In the genomic region with DNA sequence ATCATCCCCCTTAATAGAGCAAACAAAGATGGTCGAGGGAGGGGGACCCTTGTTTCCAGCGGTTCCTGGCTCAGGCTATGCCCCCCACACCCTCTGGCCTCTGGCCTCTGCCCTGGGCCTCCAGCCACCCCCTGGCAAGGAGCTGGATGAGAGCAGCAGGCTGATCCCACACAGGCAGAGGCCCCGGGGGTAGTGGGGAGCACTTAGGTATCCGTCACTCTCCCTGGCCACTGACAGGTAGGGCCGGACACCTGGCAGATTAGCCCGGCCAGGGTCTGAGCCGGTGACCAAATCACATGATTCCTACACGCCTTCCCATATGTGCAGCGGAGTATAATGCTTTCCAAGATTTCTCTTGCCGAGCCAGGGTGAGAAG, we compare ENCODE assay signal across 9 mouse cellular contexts. TPM values are rescaled to one million over a fixed set of nuclear protein-coding genes. Genes with fewer than 3 reads are reported as not detected.
DNase-seq lines count a peak whose midpoint lies in the region; ATAC-seq lines count a peak whose summit lies in the region.
"Had no signal": no experiment of that assay in that cellular context is flagged by ENCODE, and none has a peak within 500 bp of the region (broad histone marks: within the 10 kb centered on the region; RNA-seq: fewer than 3 reads in every experiment).

No protein-coding gene starts in this region.

- peaks cover 5% of the 10 kb centered on the region for H3K27me3 ChIP-seq in heart, embryonic 16.5 days (ENCODE audit: control insufficient read depth, insufficient read depth, low read length)
- peaks cover 58% of the 10 kb centered on the region for H3K27me3 ChIP-seq in embryonic facial prominence, embryonic 10.5 days (replicated peaks; ENCODE audit: low read depth, poor library complexity, severe bottlenecking)
- H3K27me3 ChIP-seq in hindbrain, embryonic 13.5 days = peaks cover 11% of the 10 kb centered on the region; the same call in 1 of the 2 replicates
- H3K27me3 ChIP-seq in midbrain, embryonic 12.5 days = peaks cover 50% of the 10 kb centered on the region

- no peak overlapping the region for H3K9ac ChIP-seq in heart, embryonic 16.5 days (ENCODE audit: low read length)
- H3K9ac ChIP-seq in hindbrain, embryonic 13.5 days = peak overlapping the region; percentile 76
- H3K9ac ChIP-seq in midbrain, embryonic 12.5 days (replicated peaks) = peak overlapping the region; percentile 64

- no peak for ATAC-seq in heart, embryonic 16.5 days (replicated peaks; ENCODE audit: extremely low read depth, insufficient read depth, low FRiP score)
- ATAC-seq in hindbrain, embryonic 13.5 days (ENCODE audit: low FRiP score) = peak; percentile 40; the same call in 1 of the 2 replicates
- ATAC-seq in midbrain, embryonic 12.5 days (ENCODE audit: low FRiP score, low read depth) = peak; percentile 24

- peak overlapping the region; percentile 72 for H3K4me2 ChIP-seq in heart, embryonic 16.5 days (ENCODE audit: low read depth, low read length)
- H3K4me2 ChIP-seq in hindbrain, embryonic 13.5 days = peak overlapping the region; percentile 72
- H3K4me2 ChIP-seq in midbrain, embryonic 12.5 days (replicated peaks) = peak overlapping the region; percentile 82

- H3K4me1 ChIP-seq in heart, embryonic 16.5 days (ENCODE audit: control insufficient read depth, insufficient read depth, low read length) = no peaks in the 10 kb centered on the region; the same call in none of the 2 replicates
- peaks cover 36% of the 10 kb centered on the region for H3K4me1 ChIP-seq in embryonic facial prominence, embryonic 10.5 days
- peaks cover 41% of the 10 kb centered on the region for H3K4me1 ChIP-seq in hindbrain, embryonic 13.5 days (replicated peaks)
- peaks cover 25% of the 10 kb centered on the region for H3K4me1 ChIP-seq in midbrain, embryonic 12.5 days

- 68% methylated on average over 10 of the region's 10 CpGs for WGBS in heart, embryonic 16.5 days
- WGBS in embryonic facial prominence, embryonic 10.5 days = 47% methylated on average over 10 of the region's 10 CpGs
- WGBS in hindbrain, embryonic 13.5 days = 40% methylated on average over 10 of the region's 10 CpGs
- WGBS in midbrain, embryonic 12.5 days = 51% methylated on average over 10 of the region's 10 CpGs

- no peaks in the 10 kb centered on the region for H3K9me3 ChIP-seq in heart, embryonic 16.5 days (replicated peaks; ENCODE audit: control insufficient read depth, low read length)
- no peaks in the 10 kb centered on the region for H3K9me3 ChIP-seq in embryonic facial prominence, embryonic 10.5 days
- no peaks in the 10 kb centered on the region for H3K9me3 ChIP-seq in hindbrain, embryonic 13.5 days
- no peaks in the 10 kb centered on the region for H3K9me3 ChIP-seq in midbrain, embryonic 12.5 days

- H3K36me3 ChIP-seq in heart, embryonic 16.5 days (ENCODE audit: control insufficient read depth, insufficient read depth) = no peaks in the 10 kb centered on the region
- no peaks in the 10 kb centered on the region for H3K36me3 ChIP-seq in embryonic facial prominence, embryonic 10.5 days (replicated peaks)
- H3K36me3 ChIP-seq in hindbrain, embryonic 13.5 days = no peaks in the 10 kb centered on the region
- no peaks in the 10 kb centered on the region for H3K36me3 ChIP-seq in midbrain, embryonic 12.5 days
- H3K36me3 ChIP-seq: G1E had no signal

- H3K4me3 ChIP-seq in heart, embryonic 16.5 days (ENCODE audit: low read length) = peak overlapping the region; percentile 53
- peak overlapping the region; percentile 66 for H3K4me3 ChIP-seq in embryonic facial prominence, embryonic 10.5 days
- peak overlapping the region; percentile 58 for H3K4me3 ChIP-seq in hindbrain, embryonic 13.5 days
- peak overlapping the region; percentile 58 for H3K4me3 ChIP-seq in midbrain, embryonic 12.5 days

- no peak overlapping the region for H3K27ac ChIP-seq in heart, embryonic 16.5 days (ENCODE audit: low read length)
- no peak overlapping the region; the same call in 1 of the 2 replicates for H3K27ac ChIP-seq in embryonic facial prominence, embryonic 10.5 days (replicated peaks)
- peak overlapping the region; percentile 60; the same call in 1 of the 2 replicates for H3K27ac ChIP-seq in hindbrain, embryonic 13.5 days
- H3K27ac ChIP-seq in midbrain, embryonic 12.5 days (replicated peaks) = no peak overlapping the region

- no peak for DNase-seq in heart, postnatal 4 days
- no peak for DNase-seq in embryonic facial prominence, embryonic 10.5 days (ENCODE audit: low spot score)
- no peak for DNase-seq in right cerebral cortex, adult 2 months (ENCODE audit: low spot score in 2 of 2)
- no peak for DNase-seq in spleen, postnatal 36 days (ENCODE audit: low spot score in 2 of 2)
- DNase-seq in cerebellum, adult 11 months = no peak

RNA-seq across cellular contexts. Expression of a gene that starts 5.7 kb away (rescaled TPM):
- polyA plus RNA-seq in heart, embryonic 16.5 days (2015; fragmentation: Nextera tagmentation; extraction: Ambion mirVana) = 11.3 and 14.8 TPM in 2 replicates
- 10 to 100 TPM; 11.6 to 12.3 TPM for total RNA-seq in heart, postnatal 4 days (2021)
- polyA plus RNA-seq in embryonic facial prominence, embryonic 10.5 days (2016; fragmentation: Nextera tagmentation; extraction: Ambion mirVana) = 16.2 and 17.7 TPM in 2 replicates
- polyA plus RNA-seq in hindbrain, embryonic 13.5 days (2015; fragmentation: Nextera tagmentation; extraction: Ambion mirVana) = 18.3 and 19.6 TPM in 2 replicates
- polyA plus RNA-seq in midbrain, embryonic 12.5 days (2016; fragmentation: Nextera tagmentation; extraction: Ambion mirVana) = 11.1 and 13.9 TPM in 2 replicates
- total RNA-seq: G1E had no signal
- polyA plus RNA-seq: G1E had no signal

RNA-seq across cellular contexts. Expression of a gene that starts 56.2 kb away (rescaled TPM):
- 7.4 and 10.1 TPM in 2 replicates for polyA plus RNA-seq in heart, embryonic 16.5 days (2015; fragmentation: Nextera tagmentation; extraction: Ambion mirVana)
- 1 to 10 TPM; 3.8 to 4.0 TPM for total RNA-seq in heart, postnatal 4 days (2021)
- polyA plus RNA-seq in embryonic facial prominence, embryonic 10.5 days (2016; fragmentation: Nextera tagmentation; extraction: Ambion mirVana) = 5.9 and 6.6 TPM in 2 replicates
- 1.0 TPM in 2 replicates for polyA plus RNA-seq in hindbrain, embryonic 13.5 days (2015; fragmentation: Nextera tagmentation; extraction: Ambion mirVana)
- 0.69 and 1.4 TPM in 2 replicates for polyA plus RNA-seq in midbrain, embryonic 12.5 days (2016; fragmentation: Nextera tagmentation; extraction: Ambion mirVana)
- total RNA-seq: G1E had no signal
- polyA plus RNA-seq: G1E had no signal
